ENCODE assay signal across 1 mouse cellular context in the genomic region with DNA sequence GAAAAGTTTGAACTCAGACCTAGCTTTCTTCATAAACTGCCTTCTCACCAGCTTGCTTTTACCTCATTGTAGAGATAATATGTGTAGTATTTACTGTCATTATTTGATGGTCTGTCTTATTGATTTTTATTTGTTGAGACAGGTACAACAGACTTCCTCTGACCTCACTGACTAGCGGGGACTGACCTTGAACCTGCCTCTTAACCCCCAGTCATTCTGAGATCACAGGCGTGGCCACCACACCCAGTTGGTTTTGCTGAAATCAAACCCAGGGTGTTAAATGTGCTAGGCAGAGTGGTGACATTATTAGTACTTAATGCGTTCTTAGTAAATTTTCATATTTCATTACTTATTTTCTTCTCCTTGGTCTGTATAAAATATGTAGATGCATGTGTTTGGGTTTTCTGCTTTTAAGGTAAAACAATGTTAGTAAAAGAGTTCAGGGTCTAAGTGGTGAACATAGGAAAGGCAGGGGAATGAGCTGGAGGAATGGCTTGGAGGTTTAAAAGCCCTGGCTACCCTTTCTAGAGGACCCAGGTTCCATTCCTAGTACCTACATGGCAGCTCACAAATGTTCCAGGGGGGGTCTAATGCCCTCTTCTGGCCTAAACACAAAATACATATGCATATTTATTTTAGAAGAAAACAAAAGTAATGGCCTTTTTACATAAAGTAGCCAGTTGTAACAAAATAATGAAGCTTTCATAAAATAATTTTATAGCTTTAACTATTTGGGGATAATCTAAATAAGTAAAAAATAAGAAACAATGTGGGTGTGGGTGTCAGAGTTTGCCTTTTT.
TF ChIP-seq lines count a peak whose summit lies in the region.

No protein-coding gene starts in this region.

TF ChIP-seq in MEL, 35 proteins besides CTCF, POLR2A, EP300 and RAD21 (continued from another document):
- peak; percentile 41; the same call in 1 of the 2 replicates for TF ChIP-seq ZKSCAN1 (IDR thresholded peaks at IDR 0.05; ENCODE audit: low read depth, low read length)
- TF ChIP-seq MXI1 (IDR thresholded peaks at IDR 0.05; ENCODE audit: low read depth, low read length), result 0 out of 2 replicates have a peak, but pooled peaks have one; percentile 55
- TF ChIP-seq ETS1 (IDR thresholded peaks at IDR 0.05; ENCODE audit: low read depth, low read length), result no peak
- TF ChIP-seq TBP (IDR thresholded peaks at IDR 0.05; ENCODE audit: low read depth, low read length), result 0 out of 2 replicates have a peak, but pooled peaks have one; percentile 30
- peak; percentile 89 for TF ChIP-seq SMC3 (IDR thresholded peaks at IDR 0.05; ENCODE audit: low read depth, low read length)
- TF ChIP-seq ELF1 (IDR thresholded peaks at IDR 0.05; ENCODE audit: low read depth, low read length), result 0 out of 2 replicates have a peak, but pooled peaks have one; percentile 12
- 0 out of 2 replicates have a peak, but pooled peaks have one; percentile 15 for TF ChIP-seq JUND (IDR thresholded peaks at IDR 0.05; ENCODE audit: low read depth, low read length)
- no peak for TF ChIP-seq E2F4 (IDR thresholded peaks at IDR 0.05; ENCODE audit: borderline replicate concordance, low read depth, low read length)
- TF ChIP-seq USF2 (IDR thresholded peaks at IDR 0.05; ENCODE audit: borderline replicate concordance in 1 of 2, insufficient read depth in 1 of 2, low read depth in 1 of 2, low read length in 2 of 2), result no peak
- peak; percentile 59; the same call in 1 of the 2 replicates for TF ChIP-seq MAZ (IDR thresholded peaks at IDR 0.05; ENCODE audit: low read depth, low read length)
- 0 out of 2 replicates have a peak, but pooled peaks have one; percentile 18 for TF ChIP-seq TCF12 (IDR thresholded peaks at IDR 0.05; ENCODE audit: low read depth, low read length)
- TF ChIP-seq CHD1 (IDR thresholded peaks at IDR 0.05; ENCODE audit: low read depth, low read length), result no peak
- TF ChIP-seq ZNF384 (IDR thresholded peaks at IDR 0.05; ENCODE audit: low read depth, low read length), result peak; percentile 85; the same call in 1 of the 2 replicates
- no peak for TF ChIP-seq ZMIZ1 (IDR thresholded peaks at IDR 0.05; ENCODE audit: low read depth, low read length)
